Mouse (Mus musculus): ENCODE results near the gene Psmd11. TPM values are rescaled to one million over a fixed set of nuclear protein-coding genes. Genes with fewer than 3 reads are reported as not detected.
"Not testable (repeated sequence)": the region's sequence is repeated elsewhere in the genome, so short reads cannot be mapped to it uniquely, and the experiment has no call there.

Gene Psmd11
- total and polyA plus RNA-seq, 2 experiments from 2014 or later = 33.4 to 310 TPM

DNA sequence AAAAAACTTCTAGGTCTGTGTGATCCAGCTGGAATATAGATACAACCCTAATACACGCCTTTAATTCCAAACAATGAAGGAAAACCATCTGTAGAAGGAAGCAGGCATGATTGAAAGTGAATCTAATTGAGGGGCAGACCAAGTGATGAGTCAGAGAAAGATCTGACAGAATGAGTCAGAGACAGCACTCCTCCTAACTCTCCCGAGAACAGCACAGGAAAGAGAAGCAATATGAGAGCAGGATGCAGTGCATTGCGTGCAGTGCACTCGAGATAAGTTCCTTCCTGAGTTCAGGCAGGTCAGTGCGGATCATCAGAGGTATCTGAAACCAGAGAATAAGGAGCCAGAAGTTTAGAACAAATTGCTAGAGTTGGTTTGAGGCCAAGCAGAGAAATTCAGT, 11.3 kb upstream of the Psmd11 start:
- Histone ChIP-seq H3K27me3 (ENCODE audit: insufficient read depth, low read length) (no peaks in the 10 kb centered on the region), H3K36me3 (ENCODE audit: insufficient read depth) (peaks cover 9% of the 10 kb centered on the region; the same call in 1 of the 2 replicates), H3K4me1 (ENCODE audit: insufficient read depth) (no peaks in the 10 kb centered on the region), H3K4me2 (ENCODE audit: low read depth) (no peak overlapping the region), H3K27ac (ENCODE audit: low read depth, low read length) (no peak overlapping the region), H3K9ac (no peak overlapping the region), H3K9me3 (ENCODE audit: low read length) (no peaks in the 10 kb centered on the region), H3K4me3 (ENCODE audit: low read depth, low read length) (no peak overlapping the region)
- TF ChIP-seq CTCF (IDR thresholded peaks at IDR 0.05; ENCODE audit: low read depth) = no peak
- DNase-seq (no peak), ATAC-seq (no peak)
- 91% methylated on average over 5 of the region's 5 CpGs for WGBS

DNA sequence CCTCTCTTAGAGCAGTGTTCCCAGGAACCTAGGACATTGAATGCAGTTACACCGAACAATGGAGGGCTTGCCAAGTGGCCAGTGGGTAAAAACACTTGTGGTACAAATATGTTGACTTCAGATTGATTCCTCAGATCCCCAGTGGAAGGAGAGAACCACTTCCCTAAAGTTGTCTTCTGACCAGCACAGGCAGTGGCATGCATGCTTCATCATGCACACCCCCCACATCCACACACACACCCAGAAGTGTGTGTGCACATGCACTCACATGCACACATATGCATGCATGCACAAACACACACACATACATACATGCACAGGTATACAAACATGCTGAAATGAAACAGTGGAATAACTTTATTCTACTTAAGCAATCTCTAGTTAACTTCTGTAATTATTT, 8.7 kb upstream of the Psmd11 start:
- Histone ChIP-seq H3K9me3 (ENCODE audit: low read length) (no peaks in the 10 kb centered on the region), H3K4me3 (ENCODE audit: low read depth, low read length) (no peak overlapping the region), H3K4me1 (ENCODE audit: insufficient read depth) (no peaks in the 10 kb centered on the region), H3K27ac (ENCODE audit: low read depth, low read length) (no peak overlapping the region), H3K9ac (no peak overlapping the region), H3K36me3 (ENCODE audit: insufficient read depth) (peaks cover 8% of the 10 kb centered on the region; the same call in 1 of the 2 replicates), H3K4me2 (ENCODE audit: low read depth) (no peak overlapping the region), H3K27me3 (ENCODE audit: insufficient read depth, low read length) (no peaks in the 10 kb centered on the region)
- DNase-seq (no peak), ATAC-seq (no peak)
- 88% methylated on average over 1 of the region's 1 CpGs for WGBS
- no peak for TF ChIP-seq CTCF (IDR thresholded peaks at IDR 0.05; ENCODE audit: low read depth)

DNA sequence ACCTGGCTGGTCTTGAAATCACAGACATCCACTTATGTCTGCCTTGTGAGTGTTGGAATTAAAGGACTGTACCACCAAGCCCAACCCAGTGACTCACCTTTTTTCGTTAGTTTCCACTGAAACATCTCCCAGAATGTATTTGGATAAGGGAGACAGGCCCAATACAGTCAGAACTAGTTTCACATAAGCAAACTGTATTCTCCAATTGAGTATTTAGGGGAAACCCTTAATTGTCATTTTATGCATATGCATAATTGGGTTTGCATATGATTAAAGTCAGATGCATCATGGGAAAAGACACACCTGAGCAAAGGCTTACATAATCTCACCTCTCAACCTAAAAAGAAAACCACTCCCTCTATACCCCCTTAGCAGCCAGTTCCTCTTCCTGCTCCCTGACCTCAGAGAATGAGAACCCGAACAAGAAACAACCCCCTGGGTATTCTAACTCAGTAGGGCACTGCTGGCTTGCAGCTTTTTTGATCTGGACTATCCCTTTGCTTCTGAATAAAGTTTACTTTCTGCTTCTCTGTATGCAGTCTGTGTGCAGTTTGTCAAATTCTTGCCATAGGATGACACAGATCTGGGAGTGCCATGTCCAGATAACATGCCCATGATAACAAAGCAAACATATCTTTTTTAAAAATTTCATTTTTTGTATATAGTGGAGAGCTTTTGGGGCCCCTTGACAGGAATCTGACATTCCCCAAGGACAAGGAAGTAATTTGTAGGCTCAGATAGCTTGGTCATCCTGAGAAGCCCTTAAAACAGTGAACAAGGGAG, 8.0 kb upstream of the Psmd11 start:
- Histone ChIP-seq H3K27me3 (ENCODE audit: insufficient read depth, low read length) (no peaks in the 10 kb centered on the region), H3K4me3 (ENCODE audit: low read depth, low read length) (no peak overlapping the region), H3K4me2 (ENCODE audit: low read depth) (no peak overlapping the region), H3K27ac (ENCODE audit: low read depth, low read length) (no peak overlapping the region), H3K4me1 (ENCODE audit: insufficient read depth) (no peaks in the 10 kb centered on the region), H3K9me3 (ENCODE audit: low read length) (no peaks in the 10 kb centered on the region), H3K36me3 (ENCODE audit: insufficient read depth) (peaks cover 1% of the 10 kb centered on the region; the same call in 1 of the 2 replicates), H3K9ac (no peak overlapping the region)
- TF ChIP-seq CTCF (IDR thresholded peaks at IDR 0.05; ENCODE audit: low read depth) = no peak
- DNase-seq = no peak
- 65% methylated on average over 2 of the region's 2 CpGs for WGBS
- no peak for ATAC-seq

DNA sequence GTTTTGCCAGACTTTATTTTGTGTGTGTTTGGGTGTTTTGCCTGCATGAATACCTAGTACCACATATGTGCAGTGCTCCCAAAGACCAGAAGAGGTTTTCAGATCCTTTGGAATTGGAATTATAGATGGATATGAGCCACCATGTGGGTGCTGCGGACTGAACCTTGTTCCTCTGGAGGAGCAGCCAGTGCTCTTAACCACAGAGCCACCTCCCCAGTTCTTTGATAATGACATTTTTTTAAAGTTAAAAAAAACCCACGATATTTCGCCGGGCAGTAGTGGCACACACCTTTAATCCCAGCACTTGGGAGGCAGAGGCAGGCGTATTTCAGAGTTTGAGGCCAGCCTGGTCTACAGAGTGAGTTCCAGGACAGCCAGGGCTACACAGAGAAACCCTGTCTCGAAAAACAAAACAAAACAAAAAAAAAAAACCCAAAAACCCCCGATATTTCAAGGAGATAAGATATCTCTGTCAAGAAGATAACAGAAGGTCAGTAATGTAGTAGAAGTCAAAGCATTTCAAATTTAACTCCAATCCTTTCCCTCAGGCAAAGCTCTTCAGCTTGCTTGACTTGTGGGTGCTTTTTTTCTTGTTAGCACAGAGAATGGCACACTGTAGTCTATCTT, 6.9 kb upstream of the Psmd11 start:
- no peak overlapping the region for H3K9ac ChIP-seq
- no peak for TF ChIP-seq CTCF (IDR thresholded peaks at IDR 0.05; ENCODE audit: low read depth)
- DNase-seq (no peak), ATAC-seq (no peak)
- H3K4me2 ChIP-seq (ENCODE audit: low read depth) = no peak overlapping the region
- H3K27ac ChIP-seq (ENCODE audit: low read depth, low read length) = no peak overlapping the region
- H3K36me3 ChIP-seq (ENCODE audit: insufficient read depth) = no peaks in the 10 kb centered on the region
- no peaks in the 10 kb centered on the region for H3K9me3 ChIP-seq (ENCODE audit: low read length)
- 91% methylated on average over 7 of the region's 7 CpGs for WGBS
- H3K27me3 ChIP-seq (ENCODE audit: insufficient read depth, low read length) = no peaks in the 10 kb centered on the region
- H3K4me3 ChIP-seq (ENCODE audit: low read depth, low read length) = no peak overlapping the region
- no peaks in the 10 kb centered on the region for H3K4me1 ChIP-seq (ENCODE audit: insufficient read depth)

DNA sequence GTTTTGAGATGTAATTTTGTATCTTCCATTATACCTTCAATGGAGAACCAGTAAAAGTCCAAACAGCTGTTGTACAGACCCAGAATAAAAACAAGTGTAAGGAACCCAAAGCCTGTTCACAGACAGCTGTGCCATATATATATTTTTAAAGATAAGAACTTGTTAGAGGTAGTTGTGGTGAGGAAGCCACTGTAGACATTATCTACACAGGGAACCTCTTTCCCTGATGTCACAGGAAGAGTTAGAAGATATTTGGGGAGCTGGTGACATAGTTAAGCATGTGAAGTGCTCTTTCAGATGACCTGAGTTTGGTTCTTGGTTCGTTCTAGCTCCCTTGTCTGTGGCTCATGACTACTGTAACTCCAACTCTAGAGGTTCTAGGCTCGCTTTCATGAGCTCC, 3.7 kb upstream of the Psmd11 start:
- Histone ChIP-seq H3K4me2 (ENCODE audit: low read depth) (no peak overlapping the region), H3K27ac (ENCODE audit: low read depth, low read length) (no peak overlapping the region), H3K9me3 (ENCODE audit: low read length) (no peaks in the 10 kb centered on the region), H3K9ac (no peak overlapping the region), H3K4me3 (ENCODE audit: low read depth, low read length) (no peak overlapping the region), H3K36me3 (ENCODE audit: insufficient read depth) (no peaks in the 10 kb centered on the region), H3K4me1 (ENCODE audit: insufficient read depth) (0 out of 2 replicates have a peak, but pooled peaks cover 2% of the 10 kb centered on the region), H3K27me3 (ENCODE audit: insufficient read depth, low read length) (no peaks in the 10 kb centered on the region)
- ATAC-seq (no peak), DNase-seq (no peak)
- no peak for TF ChIP-seq CTCF (IDR thresholded peaks at IDR 0.05; ENCODE audit: low read depth)
- 77% methylated on average over 2 of the region's 2 CpGs for WGBS

DNA sequence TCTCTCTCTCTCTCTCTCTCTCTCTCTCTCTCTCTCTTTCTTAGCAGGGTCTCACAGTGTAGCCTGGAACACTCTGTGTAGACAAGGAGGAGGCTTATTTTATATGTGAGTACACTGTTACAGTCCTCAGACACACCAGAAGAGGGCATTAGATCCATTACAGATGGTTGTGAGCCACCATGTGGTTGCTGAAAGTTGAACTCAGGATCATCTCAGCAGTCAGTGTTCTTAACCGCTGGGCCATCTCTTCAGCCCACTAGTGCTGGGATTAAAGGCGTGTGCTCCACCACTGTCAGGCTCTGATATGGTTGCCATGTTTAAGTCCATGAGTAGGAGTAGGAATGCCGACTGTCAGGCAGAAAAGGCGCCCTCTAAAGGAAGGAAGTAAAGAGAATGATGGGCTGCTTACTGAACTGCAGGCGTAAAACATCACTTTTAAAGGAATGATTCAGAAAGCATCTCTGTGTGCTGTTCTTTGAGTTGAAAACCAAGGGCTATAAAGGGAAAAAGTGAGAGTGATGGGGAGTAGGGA, 3.1 kb upstream of the Psmd11 start:
- H3K27ac ChIP-seq (ENCODE audit: low read depth, low read length) = no peak overlapping the region
- H3K27me3 ChIP-seq (ENCODE audit: insufficient read depth, low read length) = no peaks in the 10 kb centered on the region
- no peak overlapping the region for H3K4me3 ChIP-seq (ENCODE audit: low read depth, low read length)
- WGBS = 67% methylated on average over 5 of the region's 5 CpGs
- 0 out of 2 replicates have a peak, but pooled peaks cover 3% of the 10 kb centered on the region for H3K4me1 ChIP-seq (ENCODE audit: insufficient read depth)
- H3K4me2 ChIP-seq (ENCODE audit: low read depth) = no peak overlapping the region
- DNase-seq (no peak), ATAC-seq (no peak)
- no peaks in the 10 kb centered on the region for H3K9me3 ChIP-seq (ENCODE audit: low read length)
- TF ChIP-seq CTCF (IDR thresholded peaks at IDR 0.05; ENCODE audit: low read depth) = peak; percentile 7; the same call in 1 of the 2 replicates
- H3K9ac ChIP-seq = no peak overlapping the region
- H3K36me3 ChIP-seq (ENCODE audit: insufficient read depth) = no peaks in the 10 kb centered on the region

DNA sequence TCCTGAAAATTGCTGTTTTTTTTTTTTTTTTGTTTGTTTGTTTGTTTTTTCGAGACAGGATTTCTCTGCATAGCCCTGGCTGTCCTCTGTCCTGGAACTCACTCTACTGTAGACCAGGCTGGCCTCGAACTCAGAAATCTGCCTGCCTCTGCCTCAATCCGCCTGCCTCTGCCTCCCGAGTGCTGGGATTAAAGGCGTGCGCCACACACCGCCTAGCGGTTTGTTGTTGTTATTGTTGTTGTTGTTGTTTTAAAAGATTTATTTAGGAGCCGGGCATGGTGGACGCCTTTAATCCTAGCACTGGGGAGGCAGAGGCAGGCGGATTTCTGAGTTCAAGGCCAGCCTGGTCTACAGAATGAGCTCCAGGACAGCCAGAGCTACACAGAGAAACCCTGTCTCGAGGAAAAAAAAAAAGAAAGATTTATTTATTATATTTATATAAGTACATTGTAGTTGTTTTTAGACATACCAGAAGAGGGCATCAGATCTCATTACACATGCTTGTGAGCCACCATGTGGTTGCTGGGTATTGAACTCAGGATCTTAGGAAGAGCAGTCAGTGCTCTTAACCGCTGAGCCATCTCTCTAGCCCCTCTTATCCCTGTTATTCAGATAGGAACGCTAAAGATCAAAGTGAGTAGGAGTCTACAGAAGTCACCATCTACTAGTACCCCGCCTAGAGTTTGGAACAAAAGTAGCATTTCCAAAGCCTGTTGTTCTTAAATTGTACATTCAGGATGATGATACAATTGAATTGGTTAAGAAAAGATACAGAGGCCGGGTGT, 2.2 kb upstream of the Psmd11 start:
- not testable (repeated sequence) for H3K27ac ChIP-seq (ENCODE audit: low read depth, low read length); DNase-seq; H3K9ac ChIP-seq; H3K36me3 ChIP-seq (ENCODE audit: insufficient read depth); H3K27me3 ChIP-seq (ENCODE audit: insufficient read depth, low read length); H3K9me3 ChIP-seq (ENCODE audit: low read length); ATAC-seq; H3K4me2 ChIP-seq (ENCODE audit: low read depth); H3K4me3 ChIP-seq (ENCODE audit: low read depth, low read length); H3K4me1 ChIP-seq (ENCODE audit: insufficient read depth)
- 83% methylated on average over 16 of the region's 16 CpGs for WGBS

All from forebrain, postnatal 0 days (tissue).